Mouse (Mus musculus) lung, postnatal 14 days (tissue): ENCODE data around the gene Fam219b.

Source experiments
- DNase-seq: peaks from one replicate; pipeline ENCODE4 v3.0.0; 2021

Fam219b gene

DNA sequence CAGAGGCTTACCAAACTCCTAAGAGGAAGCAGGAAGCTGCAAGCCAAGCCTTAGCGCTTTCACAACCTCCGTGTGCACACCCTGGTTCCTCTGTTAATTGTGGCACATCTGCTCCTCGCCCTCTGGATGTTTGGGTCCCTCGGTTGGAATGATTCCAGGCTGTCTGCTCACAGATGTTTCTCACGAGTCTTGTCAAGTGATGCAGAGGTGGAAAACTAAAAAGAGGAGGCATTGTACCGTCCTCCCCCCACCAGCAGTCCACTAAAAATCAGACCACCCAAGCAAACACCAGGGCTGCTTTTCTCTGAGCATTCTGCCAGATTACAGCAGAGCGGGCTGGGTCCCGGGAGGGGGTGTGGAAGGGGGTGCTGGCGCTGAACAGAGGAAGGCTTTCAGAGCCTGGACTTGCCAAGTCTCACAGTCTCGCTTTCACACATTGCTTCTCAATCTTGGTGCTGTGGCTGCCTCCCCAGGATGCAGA lies 28.5 kb downstream of the Fam219b start:
- DNase-seq = peak; percentile 27

DNA sequence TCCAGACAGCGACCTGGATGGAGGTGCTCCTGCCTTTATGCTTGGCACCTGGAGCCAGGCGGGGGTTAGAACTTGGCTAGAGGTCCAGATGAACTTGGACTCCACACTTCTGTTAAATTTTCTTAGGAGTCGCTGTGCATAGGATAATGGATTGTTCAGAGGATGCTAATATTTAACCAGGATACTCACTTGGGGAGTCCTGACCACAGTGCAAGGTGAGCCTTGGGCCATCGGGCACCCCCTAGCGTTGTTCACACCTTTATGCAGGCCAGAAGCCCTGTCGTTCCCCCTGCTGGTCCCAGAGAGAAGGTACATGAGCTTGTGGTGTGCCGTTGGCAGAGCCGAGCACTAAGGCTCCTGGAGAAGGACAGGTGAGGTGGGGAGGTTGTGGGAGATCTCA lies 29.5 kb downstream of the Fam219b start:
- DNase-seq = no peak

DNA sequence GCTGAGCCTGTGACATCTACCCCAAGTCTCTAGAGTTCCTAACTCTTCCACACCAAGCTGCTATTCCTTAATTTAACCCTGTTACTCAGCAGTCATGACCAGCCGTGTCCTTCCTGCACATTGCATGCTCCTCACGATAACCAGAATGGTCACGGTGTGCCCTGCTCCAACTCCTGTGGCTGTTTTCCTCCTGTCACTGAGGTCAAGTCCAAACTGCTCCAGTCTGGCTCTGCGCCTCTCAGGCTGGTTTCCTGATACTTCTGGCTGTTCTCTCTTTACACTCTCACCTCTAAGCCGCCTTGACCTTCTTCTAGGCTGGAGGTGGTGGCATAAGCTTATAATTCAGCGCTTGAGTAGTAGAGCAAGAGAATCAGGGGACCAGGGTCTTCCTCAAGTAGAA lies 31.2 kb downstream of the Fam219b start:
- DNase-seq = no peak

DNA sequence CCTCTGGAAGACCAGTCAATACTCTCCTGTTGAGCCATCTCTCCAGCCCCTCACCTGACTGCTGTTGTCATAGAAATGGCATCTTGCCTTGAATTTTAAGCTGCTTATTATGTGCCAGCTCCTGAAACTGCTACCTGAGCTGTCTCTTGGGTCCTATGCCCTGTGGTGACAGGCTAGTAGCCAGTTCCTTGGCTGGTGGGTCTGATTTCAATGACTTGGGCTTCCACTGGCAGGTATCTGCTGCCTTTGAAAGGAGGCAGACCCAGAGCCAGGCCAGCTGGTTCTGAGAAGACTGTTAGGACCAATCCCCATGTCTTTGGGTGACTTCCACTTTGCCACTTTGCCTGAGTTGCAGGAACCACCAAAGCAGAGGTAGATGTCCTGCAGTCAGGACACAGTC lies 37.1 kb downstream of the Fam219b start:
- no peak for DNase-seq

DNA sequence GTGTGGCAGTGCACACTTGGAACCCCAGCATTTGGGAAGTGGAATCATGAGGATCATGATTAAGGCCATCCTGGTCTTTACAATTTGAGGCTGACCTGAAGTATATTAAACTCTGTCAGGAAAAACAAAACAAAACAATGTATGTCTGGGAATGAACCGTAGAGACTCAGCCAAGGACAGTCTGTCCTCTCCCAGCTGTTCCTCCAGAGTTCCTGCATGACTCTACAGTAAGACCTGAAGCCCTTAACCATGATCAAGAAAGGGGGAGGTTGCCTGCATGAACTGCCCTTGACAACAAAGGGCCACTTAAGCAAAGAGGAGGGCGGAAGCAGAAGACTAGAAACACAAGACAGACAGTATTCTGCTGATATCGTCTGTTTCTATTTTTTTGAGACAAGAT lies 38.2 kb downstream of the Fam219b start:
- no peak for DNase-seq

DNA sequence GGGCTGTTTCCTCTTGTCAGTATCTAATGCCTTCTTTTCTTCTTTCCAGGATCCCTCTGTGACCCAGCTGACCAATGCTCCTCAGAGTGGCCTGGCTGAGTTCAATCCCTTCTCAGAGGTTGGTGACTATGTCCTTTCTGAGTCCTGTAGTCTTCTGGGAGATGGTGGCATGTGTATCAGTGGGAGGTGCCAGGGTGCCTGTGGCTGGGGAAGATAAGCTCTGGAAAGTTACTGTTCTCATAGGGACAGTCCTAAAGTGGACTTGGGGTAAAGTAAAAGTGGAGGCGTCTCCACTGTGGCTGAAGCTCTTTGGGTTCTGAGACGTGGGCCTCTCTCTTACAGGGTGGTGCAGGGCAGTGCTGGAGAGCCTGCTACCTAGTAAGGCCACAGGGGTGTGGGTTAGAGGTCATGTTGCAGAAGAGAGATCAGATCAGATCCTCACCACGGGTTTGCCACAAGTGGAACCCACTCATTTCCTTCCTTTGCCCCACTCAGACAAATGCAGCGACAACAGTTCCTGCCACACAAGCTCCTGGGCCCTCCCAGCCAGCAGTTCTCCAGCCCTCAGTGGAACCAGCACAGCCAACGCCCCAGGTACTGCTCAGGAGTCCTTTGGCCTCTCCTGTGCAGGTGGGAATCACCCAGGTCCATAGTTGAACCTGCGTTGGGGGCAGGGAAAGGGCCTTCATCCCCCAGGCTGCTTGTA lies 40.0 kb downstream of the Fam219b start:
- no peak for DNase-seq

DNA sequence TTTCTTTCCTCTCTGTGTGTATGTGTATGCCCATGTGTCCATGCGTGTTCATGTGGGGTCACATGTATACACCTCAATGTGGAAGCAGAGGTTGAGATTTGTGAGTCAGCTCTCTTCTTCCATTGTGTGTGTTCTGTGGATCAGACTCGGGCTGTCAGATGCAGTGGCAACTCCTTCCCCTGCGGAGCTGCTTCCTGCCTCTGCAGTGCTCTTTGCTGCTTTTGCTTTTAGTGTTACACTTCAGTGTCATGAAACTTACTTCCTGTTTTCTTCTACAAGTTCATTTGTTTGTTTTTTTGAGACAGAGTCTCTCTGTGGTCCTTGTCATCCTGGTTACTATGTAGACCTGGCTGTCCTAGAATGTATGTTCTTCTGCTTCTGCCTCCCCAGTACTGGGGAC lies 47.7 kb downstream of the Fam219b start:
- no peak for DNase-seq

DNA sequence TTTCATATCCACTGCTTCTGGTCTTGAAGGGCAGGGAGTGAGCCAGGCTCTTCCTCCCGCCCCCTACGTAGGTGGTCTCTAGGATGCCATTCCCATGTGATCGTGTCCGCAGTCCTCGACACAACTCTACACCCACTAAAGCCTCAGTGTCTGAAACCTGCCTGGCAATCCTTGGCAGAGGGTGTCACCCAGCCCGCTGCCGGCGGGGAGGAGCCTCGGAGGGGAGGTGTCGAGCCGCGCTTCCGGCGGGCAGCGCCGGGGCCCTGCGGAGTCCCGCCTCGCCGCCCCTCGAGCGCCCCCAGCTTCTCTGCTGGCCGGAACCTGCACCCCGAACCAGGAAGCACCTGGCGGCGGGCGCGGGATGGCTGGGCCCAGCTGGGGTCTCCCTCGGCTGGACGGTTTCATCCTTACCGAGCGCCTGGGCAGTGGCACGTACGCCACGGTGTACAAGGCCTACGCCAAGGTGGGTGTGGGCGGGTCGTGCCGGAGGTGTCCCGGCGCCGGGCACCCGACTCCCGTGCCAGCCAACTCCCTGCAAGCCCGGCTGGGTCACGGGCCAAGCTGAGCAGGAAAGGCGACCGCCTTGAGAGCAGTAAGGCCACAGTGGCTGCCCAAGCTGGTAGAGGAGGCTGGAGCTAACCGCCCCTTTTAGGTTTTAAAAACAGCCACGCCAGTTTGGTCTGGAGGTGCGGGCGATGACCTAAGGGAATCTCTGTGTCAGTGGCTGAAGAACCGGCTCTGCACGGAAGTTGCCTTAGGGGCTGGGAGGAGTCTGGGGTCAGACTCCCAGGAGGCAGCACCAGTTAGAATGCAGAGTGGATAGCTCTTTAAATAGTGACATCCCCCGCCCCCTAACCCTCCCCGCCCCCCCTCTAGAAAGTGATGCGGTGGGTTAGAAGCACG lies 52.1 kb downstream of the Fam219b start, which contains the start of gene Ulk3:
Gene Ulk3, plus strand, starts transcription at position 229 of the 903 bp plus-strand sequence.
- peak; percentile 85 for DNase-seq

DNA sequence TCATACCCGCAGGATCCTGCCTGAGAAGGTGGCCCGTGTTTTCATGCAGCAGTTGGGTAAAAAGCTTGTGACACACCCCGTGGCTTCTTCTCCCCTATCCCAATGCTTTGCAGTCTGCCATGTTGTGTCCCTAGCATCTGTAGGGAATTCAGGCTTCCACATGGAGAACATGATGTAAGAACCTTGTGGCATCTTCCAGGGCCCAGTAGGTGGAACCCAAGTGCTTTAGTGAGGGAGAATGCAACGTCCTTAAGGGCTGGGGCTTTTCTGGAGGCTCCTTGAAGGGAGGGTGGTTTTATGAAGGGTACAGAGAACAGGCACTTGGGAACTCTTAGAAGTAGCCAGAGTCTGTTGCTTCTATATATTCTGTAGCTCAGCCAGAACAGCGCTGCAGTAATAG lies 53.4 kb downstream of the Fam219b start:
- DNase-seq = no peak
